Mouse (Mus musculus) embryonic facial prominence, embryonic 11.5 days (tissue): ENCODE data around the gene Amh. TPM values are rescaled to one million over a fixed set of nuclear protein-coding genes. Genes with fewer than 3 reads are reported as not detected.
"Not testable (repeated sequence)": the region's sequence is repeated elsewhere in the genome, so short reads cannot be mapped to it uniquely, and the experiment has no call there.

Experiments used
- ATAC-seq: fragments of 200-750 bp; cut with Nextera tagmentation; replicated peaks from 2 replicates; pipeline ENCODE4 v1.8.0; 2017; ENCODE audit warnings: low read depth; ENCODE audit not compliant: insufficient number of reproducible peaks, low FRiP score, low TSS enrichment
- DNase-seq: peaks from one replicate; pipeline ENCODE4 v3.0.0-alpha.2; 2015; ENCODE audit warnings: low spot score
- H3K27ac ChIP-seq: fragments of 300-500 bp; sonication (generic); replicated peaks from 2 replicates; pipeline ENCODE4 v1.5.1; 2014; ENCODE audit warnings: mild to moderate bottlenecking, low read depth, low read length, control low read depth
- H3K27me3 ChIP-seq: fragments of 300-500 bp; sonication (generic); 2 replicates; pipeline ENCODE4 v1.6.1; 2014; ENCODE audit warnings: mild to moderate bottlenecking, low read length, moderate library complexity, mixed read lengths; ENCODE audit not compliant: control insufficient read depth, insufficient read depth
- H3K36me3 ChIP-seq: fragments of 300-500 bp; sonication (generic); replicated peaks from 2 replicates; pipeline ENCODE4 v1.6.1; 2014; ENCODE audit warnings: low read depth, mild to moderate bottlenecking, low read length, moderate library complexity, mixed read lengths; ENCODE audit not compliant: control insufficient read depth, insufficient read depth
- H3K4me1 ChIP-seq: fragments of 300-500 bp; sonication (generic); 2 replicates; pipeline ENCODE4 v1.6.1; 2014; ENCODE audit warnings: low read length, mixed read lengths; ENCODE audit not compliant: control insufficient read depth, insufficient read depth
- H3K4me2 ChIP-seq: fragments of 300-500 bp; sonication (generic); 2 replicates; pipeline ENCODE4 v1.6.1; 2014; ENCODE audit warnings: low read depth, mild to moderate bottlenecking, control low read depth, low read length, moderate library complexity
- H3K4me3 ChIP-seq: fragments of 300-500 bp; sonication (generic); 2 replicates; pipeline ENCODE4 v1.5.1; 2014; ENCODE audit warnings: low read depth, low read length, control low read depth
- H3K9ac ChIP-seq: fragments of 300-500 bp; sonication (generic); replicated peaks from 2 replicates; pipeline ENCODE4 v1.6.1; 2014; ENCODE audit warnings: mild to moderate bottlenecking, control low read depth, low read length
- H3K9me3 ChIP-seq: fragments of 300-500 bp; sonication (generic); replicated peaks from 2 replicates; pipeline ENCODE4 v1.6.1; 2016; ENCODE audit warnings: mild to moderate bottlenecking, low read length, inconsistent platforms, mixed read lengths; ENCODE audit not compliant: control insufficient read depth
- WGBS: fragments of 180-500 bp; shearing (Covaris S2); extraction: QIAGEN DNeasy Blood & Tissue Kit; methylation state at CpG from one replicate; pipeline ENCODE4 v1.1.7; 2014; 5-methylcytosine and 5-hydroxymethylcytosine counted together
- polyA plus RNA-seq: library from polyadenylated mRNA; unstranded; fragments of >200 nt; fragmentation: Nextera tagmentation; extraction: Ambion mirVana; gene quantifications from 2 replicates; pipeline ENCODE4 v1.2.1, GENCODE M21; 2014

The Amh gene
- polyA plus RNA-seq, 1 experiment from 2014 or later = not detected

DNA sequence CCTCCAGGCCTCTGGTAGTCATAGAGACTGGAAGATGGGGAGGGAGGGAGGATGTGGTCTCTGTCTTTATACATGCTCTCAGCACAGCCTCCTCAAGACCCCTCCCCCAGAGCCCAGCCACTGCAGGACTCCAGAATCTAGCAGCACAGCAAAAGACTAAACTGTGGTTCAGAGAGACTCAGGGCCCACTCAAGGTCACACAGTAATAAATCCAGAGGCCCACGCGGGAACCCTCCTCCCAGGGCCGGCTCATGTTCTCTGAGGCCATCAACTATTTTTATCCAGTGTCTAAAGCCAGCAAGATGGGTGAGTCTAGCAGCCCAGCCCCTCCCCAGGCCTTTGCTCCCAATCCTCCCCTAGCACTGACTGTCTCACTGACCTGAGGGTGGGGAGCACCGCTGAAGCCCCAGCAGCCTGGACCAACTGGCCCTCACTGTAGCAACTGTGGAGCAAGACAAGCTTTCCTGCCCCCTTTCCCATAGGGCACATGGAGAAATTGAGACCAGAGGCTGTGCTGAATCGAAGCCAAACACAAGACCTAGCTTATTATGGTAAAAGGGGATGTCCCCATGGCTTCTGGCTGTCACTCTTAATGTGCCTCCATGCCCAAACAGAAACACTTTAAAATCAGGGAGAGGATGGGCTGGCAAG lies 7.5 kb downstream of the Amh start:
- ATAC-seq (no peak), DNase-seq (no peak)
- Histone ChIP-seq H3K27ac (no peak overlapping the region), H3K36me3 (no peaks in the 10 kb centered on the region), H3K27me3 (peaks cover 3% of the 10 kb centered on the region; the same call in 1 of the 2 replicates), H3K4me1 (0 out of 2 replicates have a peak, but pooled peaks cover 2% of the 10 kb centered on the region), H3K9me3 (no peaks in the 10 kb centered on the region), H3K4me3 (no peak overlapping the region), H3K4me2 (no peak overlapping the region), H3K9ac (no peak overlapping the region)
- WGBS = 58% methylated on average over 5 of the region's 5 CpGs

DNA sequence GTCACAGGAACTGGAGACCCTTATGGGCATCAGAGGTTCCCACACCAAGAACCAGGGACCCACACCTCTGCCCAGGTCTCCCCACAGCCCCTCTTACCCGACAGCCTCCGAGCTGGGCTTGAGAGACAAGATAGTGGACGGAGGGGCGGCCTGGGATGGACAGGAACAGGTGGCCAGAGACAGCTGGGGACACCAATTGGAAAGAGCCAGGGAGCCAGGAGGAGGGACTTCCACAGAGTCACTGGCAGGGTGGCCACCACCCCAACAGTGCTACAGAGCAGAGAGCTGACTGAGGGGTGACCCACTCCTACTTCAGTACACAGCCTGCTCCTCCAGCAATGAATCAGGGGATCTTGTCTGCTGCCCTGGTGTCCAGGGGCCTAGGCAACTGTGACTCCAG lies 8.3 kb downstream of the Amh start, which contains the start of gene Jsrp1:
Gene Jsrp1, minus strand, starts transcription at position 133 of the 400 bp plus-strand sequence.
- Histone ChIP-seq H3K27me3 (peaks cover 3% of the 10 kb centered on the region; the same call in 1 of the 2 replicates), H3K9me3 (no peaks in the 10 kb centered on the region), H3K9ac (no peak within 1 kb of the TSS), H3K36me3 (no peaks in the 10 kb centered on the region), H3K27ac (no peak within 1 kb of the TSS), H3K4me1 (0 out of 2 replicates have a peak, but pooled peaks cover 1% of the 10 kb centered on the region), H3K4me3 (no peak within 1 kb of the TSS), H3K4me2 (no peak within 1 kb of the TSS)
- WGBS = 57% methylated on average over 4 of the region's 4 CpGs
- no peak for DNase-seq
- ATAC-seq = no peak

DNA sequence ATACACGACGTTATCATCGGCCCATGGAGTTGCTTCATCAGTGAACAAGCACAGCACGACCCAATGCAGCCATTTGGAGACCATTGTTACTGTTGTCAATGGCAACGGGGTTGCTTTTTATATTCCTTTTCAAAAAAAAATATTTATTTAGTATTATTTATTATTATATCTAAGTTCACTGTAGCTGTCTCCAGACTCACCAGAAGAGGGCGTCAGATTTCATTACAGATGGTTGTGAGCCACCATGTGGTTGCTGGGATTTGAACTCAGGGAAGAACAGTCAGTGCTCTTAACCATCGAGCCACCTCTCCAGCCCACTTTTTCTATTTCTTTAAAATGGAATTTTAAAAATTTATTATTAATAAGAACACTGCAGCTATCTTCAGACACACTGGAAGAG lies 9.8 kb downstream of the Amh start:
- H3K36me3 ChIP-seq = no peaks in the 10 kb centered on the region
- H3K27me3 ChIP-seq = no peaks in the 10 kb centered on the region
- no peak for ATAC-seq
- 63% methylated on average over 7 of the region's 7 CpGs for WGBS
- H3K9me3 ChIP-seq = no peaks in the 10 kb centered on the region
- no peak overlapping the region for H3K4me2 ChIP-seq
- H3K4me3 ChIP-seq = no peak overlapping the region
- no peak overlapping the region for H3K27ac ChIP-seq
- no peak overlapping the region for H3K9ac ChIP-seq
- DNase-seq = no peak
- H3K4me1 ChIP-seq = no peaks in the 10 kb centered on the region

DNA sequence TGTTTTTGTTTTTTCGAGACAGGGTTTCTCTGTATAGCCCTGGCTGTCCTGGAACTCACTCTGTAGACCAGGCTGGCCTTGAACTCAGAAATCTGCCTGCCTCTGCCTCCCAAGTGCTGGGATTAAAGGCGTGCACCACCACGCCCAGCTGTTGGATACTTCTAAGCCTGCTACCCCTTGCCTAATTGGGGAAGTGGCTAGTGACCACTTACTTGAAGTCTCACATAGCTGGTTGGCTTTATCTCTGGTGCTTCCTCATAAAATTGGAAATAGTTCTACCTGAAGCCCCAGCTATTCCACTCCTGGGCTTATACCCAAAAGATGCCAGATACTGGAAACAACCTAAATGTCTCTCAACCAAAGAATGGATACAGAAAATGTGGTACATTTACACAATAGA lies 11.3 kb downstream of the Amh start:
- H3K27ac ChIP-seq, H3K36me3 ChIP-seq, ATAC-seq, H3K9me3 ChIP-seq, H3K9ac ChIP-seq, H3K4me2 ChIP-seq, H3K4me1 ChIP-seq, H3K27me3 ChIP-seq, DNase-seq, H3K4me3 ChIP-seq: not testable (repeated sequence)
- WGBS = 82% methylated on average over 3 of the region's 3 CpGs

DNA sequence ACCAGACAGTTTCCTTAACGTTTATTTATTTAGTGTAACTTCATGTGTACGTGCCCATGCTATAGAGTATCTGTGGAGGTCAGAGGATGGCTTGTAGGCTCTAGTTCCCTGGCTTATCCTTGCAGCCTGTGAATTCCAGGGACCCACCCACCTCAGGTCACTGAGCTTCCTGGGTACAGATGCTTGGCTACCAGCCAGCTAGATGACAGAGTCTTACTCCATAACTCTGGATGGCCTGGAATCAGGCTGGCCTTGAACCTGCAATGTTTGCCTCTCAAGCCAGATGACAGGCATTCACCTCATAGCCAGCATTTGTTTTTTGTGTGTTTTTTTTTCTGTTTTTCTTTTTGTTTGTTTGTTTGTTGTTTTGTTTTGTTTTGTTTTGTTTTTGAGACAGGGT lies 12.1 kb downstream of the Amh start:
- Histone ChIP-seq H3K4me1 (no peaks in the 10 kb centered on the region), H3K4me3 (no peak overlapping the region), H3K27me3 (no peaks in the 10 kb centered on the region), H3K9ac (no peak overlapping the region), H3K36me3 (no peaks in the 10 kb centered on the region), H3K27ac (no peak overlapping the region), H3K4me2 (no peak overlapping the region), H3K9me3 (no peaks in the 10 kb centered on the region)
- 60% methylated on average over 2 of the region's 2 CpGs for WGBS
- DNase-seq (no peak), ATAC-seq (no peak)

DNA sequence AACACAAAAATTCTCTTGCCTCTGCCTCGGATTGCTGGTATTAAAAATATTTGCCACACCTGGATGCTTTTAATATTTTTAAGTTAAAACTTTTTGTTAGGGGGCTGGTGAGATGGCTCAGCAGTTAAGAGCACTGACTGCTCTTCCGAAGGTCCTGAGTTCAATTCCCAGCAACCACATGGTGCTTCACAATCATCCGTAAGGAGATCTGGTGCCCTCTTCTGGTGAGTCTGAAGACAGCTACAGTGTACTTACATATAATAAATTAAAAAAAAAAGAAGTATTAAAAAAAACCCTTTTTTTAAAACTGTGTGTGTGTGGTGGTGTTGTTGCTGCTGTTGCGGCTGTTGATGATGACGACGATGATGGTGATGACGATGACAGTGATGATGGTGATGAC lies 12.9 kb downstream of the Amh start:
- not testable (repeated sequence) for H3K4me3 ChIP-seq, H3K4me1 ChIP-seq, H3K9ac ChIP-seq, H3K27me3 ChIP-seq, H3K9me3 ChIP-seq, H3K4me2 ChIP-seq, H3K36me3 ChIP-seq, ATAC-seq, H3K27ac ChIP-seq
- DNase-seq = peak; percentile 30
- WGBS = 80% methylated on average over 7 of the region's 7 CpGs

DNA sequence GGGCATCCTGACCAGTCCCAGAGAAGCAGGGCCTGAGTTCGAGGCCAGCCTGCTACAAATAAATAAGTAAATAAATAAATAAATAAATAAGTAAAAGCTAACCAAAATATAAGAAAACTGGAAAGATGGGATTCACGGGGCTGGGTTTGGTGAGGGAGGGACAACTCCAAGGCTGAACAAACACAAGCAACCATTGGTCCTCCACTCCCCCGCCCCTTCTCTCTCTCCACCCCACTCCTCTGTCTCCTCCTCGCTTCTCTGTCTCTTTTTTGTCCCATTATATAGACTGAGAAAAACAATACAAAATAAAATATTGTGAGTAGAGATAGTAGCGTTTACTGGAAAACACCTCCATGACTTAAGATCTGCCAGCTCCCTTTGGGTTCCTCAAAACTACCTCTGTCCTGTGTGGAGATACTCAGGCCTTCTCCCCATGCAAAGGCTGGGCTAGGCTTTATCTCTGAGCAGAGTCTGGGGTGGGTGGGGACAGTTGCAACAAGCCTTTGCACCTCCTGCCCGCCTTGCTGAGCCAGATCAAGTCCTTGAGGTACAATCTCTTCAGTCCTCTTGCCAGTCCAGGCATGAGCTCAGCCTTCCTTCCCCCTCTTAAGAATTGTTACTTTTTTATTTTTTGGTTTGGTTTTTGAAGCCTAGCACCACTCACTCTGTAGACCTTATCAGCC lies 13.7 kb downstream of the Amh start:
- Histone ChIP-seq H3K4me2 (no peak overlapping the region), H3K36me3 (no peaks in the 10 kb centered on the region), H3K27ac (no peak overlapping the region), H3K9ac (no peak overlapping the region), H3K9me3 (no peaks in the 10 kb centered on the region), H3K27me3 (no peaks in the 10 kb centered on the region), H3K4me1 (no peaks in the 10 kb centered on the region), H3K4me3 (no peak overlapping the region)
- DNase-seq = no peak
- 55% methylated on average over 6 of the region's 6 CpGs for WGBS
- no peak for ATAC-seq

DNA sequence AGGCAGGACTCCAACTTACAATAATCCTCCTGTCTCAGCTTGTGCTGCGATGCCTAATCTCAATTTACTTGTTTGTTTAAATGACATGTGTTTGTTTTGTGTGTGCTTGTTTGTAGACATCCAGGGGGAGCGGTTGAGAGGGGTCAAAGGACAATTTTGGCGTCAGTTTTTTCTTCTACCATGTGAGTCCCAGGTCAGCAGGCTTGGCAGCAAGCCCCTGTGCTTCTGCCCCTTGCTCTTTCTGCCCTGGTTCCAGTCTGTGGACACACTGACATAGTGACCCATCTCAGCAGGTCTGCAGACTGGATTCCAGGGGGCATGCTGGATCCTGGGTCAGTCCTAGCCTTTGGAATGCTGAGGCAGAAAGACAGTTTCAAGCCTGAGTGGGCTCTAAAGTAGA lies 14.4 kb downstream of the Amh start:
- Histone ChIP-seq H3K9ac (no peak overlapping the region), H3K9me3 (no peaks in the 10 kb centered on the region), H3K4me2 (no peak overlapping the region), H3K36me3 (no peaks in the 10 kb centered on the region), H3K4me1 (no peaks in the 10 kb centered on the region), H3K4me3 (no peak overlapping the region), H3K27ac (no peak overlapping the region), H3K27me3 (no peaks in the 10 kb centered on the region)
- WGBS = 53% methylated on average over 3 of the region's 3 CpGs
- DNase-seq (no peak), ATAC-seq (no peak)
